Mouse (Mus musculus) bone marrow macrophage, adult 2 months (primary cell): ENCODE data around the gene Gm17268.

Experiments used
- CTCF ChIP-seq: IDR thresholded peaks from 2 replicates; pipeline ENCODE4 v1.5.1; 2012; ENCODE audit warnings: low read depth, mild to moderate bottlenecking, low read length, moderate library complexity
- POLR2A ChIP-seq: IDR thresholded peaks from 2 replicates; pipeline ENCODE4 v1.6.1; 2012; ENCODE audit warnings: mild to moderate bottlenecking, low read depth, low read length, borderline replicate concordance

DNA sequence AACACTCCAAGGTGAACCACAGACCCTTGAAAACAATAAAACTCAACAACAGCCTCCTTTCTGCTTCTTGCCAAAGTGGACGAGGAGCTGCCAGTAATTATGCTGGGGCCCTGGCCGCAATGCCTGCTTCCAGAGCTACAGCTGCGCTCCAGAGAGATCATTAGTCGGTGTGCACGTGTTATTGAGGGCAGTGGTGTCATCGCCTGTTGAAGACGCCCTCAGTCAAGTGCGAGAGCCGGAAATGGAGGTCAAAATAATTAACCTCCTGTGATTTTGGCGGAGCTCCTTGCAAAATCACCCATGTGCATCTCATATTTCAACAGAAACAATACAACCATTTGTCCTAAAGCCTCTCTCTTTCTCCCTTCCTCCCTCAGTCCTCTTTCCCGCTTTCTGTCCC, 56.2 kb downstream of the Gm17268 start:
- no peak for TF ChIP-seq CTCF
- TF ChIP-seq POLR2A = no peak
